Mouse (Mus musculus): ENCODE measurements around the gene Gm5565.
"Not testable (repeated sequence)": the region's sequence is repeated elsewhere in the genome, so short reads cannot be mapped to it uniquely, and the experiment has no call there.

DNA sequence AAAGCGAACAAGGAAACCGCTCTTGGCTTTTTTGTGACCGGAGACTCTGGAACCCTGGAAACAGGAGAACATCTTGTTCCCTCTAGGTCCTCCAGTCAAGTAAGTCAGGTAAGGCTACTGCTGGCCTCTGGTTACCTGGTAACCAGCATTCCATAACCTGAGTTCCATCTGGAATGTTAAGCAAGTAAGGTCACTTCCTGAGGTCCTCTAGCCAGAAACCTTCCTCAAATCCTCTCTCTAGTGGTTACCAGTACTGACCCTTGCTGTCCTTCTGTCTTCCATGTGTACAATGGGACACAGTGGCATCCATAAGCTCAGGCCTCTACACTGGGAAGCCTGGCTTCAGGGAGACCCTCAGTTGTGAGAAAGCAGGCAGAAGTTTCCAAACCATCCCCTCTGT lies at the start of gene Gm5565:
- TF ChIP-seq CTCF (IDR thresholded peaks at IDR 0.05; ENCODE audit: low read depth, low read length); POLR2A (IDR thresholded peaks at IDR 0.05; ENCODE audit: extremely low read depth, insufficient read depth, low read length): not testable (repeated sequence)
